Mouse (Mus musculus): Measurements from ENCODE around the gene Qrsl1. TPM values are rescaled to one million over a fixed set of nuclear protein-coding genes. Genes with fewer than 3 reads are reported as not detected.

Gene Qrsl1
- polyA plus RNA-seq, 1 experiment: 11.6 TPM

DNA sequence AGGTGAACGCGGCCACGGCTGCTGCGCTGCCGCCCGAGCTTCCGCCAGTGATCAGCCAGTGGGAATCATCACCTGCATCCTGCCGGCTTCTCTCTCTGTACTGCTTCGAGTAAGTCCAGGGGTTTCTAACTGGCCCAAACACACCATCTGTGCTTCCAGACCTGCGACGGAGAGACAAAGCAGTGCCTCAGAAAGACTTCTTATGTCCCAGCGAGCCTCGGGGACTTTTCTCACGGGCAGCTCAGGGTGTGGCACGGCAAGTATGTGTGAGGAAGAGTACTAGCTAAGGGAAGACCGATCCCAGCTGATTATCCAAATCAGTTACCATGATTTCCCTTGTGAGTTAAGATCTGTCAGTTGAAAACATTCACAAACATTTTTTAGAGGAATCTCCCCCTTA lies 12.6 kb downstream of the Qrsl1 start:
- Histone ChIP-seq H3K4me3 (ENCODE audit: insufficient read depth, low read length) (no peak overlapping the region), H3K27ac (ENCODE audit: insufficient read depth, low read length) (no peak overlapping the region), H3K4me1 (ENCODE audit: control insufficient read depth, insufficient read depth, low read length) (no peaks in the 10 kb centered on the region)
- TF ChIP-seq POLR2A (IDR thresholded peaks at IDR 0.05; ENCODE audit: low read depth, low read length) (no peak), CTCF (IDR thresholded peaks at IDR 0.05; ENCODE audit: borderline replicate concordance, insufficient read depth, low read length) (no peak)

DNA sequence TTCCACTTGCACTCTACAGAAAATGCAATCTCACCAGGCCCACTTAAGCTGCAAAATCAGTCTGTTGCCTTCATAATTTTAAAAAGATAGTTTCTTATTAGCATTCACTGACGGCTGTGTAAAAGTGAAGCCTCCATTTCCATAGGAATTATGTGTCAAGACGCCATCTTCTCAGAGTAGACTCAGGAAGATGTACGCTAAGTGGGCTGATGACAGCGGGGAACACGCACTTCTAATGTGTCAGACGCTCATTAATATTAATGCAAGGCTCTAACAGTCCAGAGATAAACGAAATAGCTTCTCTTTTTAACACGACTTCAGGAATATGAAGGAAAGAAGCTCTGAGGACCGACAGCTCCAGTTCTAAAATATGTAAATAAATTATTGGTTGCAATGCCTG lies 13.9 kb downstream of the Qrsl1 start:
- TF ChIP-seq POLR2A (IDR thresholded peaks at IDR 0.05; ENCODE audit: low read depth, low read length): no peak
- TF ChIP-seq CTCF (IDR thresholded peaks at IDR 0.05; ENCODE audit: borderline replicate concordance, insufficient read depth, low read length): no peak
- Histone ChIP-seq H3K4me1 (ENCODE audit: control insufficient read depth, insufficient read depth, low read length) (no peaks in the 10 kb centered on the region), H3K4me3 (ENCODE audit: insufficient read depth, low read length) (no peak overlapping the region), H3K27ac (ENCODE audit: insufficient read depth, low read length) (no peak overlapping the region)

DNA sequence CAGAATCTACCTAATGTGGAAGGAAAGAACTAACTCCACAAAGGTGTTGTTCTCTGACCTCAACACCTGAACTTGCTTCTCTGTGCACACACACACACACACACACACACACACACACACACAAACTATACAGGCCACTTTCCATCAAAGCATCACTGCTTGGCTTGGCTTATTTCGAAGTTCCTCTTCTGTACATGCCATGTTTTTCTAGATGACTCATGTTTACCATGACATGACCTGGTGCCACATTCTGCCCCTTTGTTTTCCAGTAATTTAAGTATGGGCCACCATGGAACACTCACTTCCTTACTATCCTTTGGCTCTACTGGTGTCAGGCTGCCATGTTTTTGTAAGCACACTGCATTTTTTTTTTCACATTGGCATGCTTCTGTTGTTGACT lies 30.1 kb downstream of the Qrsl1 start:
- TF ChIP-seq POLR2A (IDR thresholded peaks at IDR 0.05; ENCODE audit: low read depth, low read length): no peak

DNA sequence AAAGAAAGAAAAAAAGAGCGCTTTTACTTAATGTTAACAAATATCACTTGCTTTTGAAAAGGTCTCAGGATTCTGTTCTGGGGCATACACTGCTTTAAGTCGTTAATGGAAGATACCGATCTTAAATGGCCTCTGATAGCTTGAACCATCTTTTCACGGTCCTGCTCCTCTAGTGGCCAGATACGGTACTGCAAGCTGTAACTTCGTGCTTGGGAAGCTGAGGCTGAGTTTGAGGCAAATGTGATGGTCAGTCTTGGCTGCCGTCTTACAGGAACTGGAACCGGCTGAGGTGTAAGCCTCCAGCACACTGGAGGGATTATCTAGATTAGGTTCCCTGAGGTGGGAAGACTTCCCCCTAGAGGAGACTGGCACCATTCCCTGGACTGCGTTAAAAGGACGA lies 30.8 kb downstream of the Qrsl1 start:
- no peak overlapping the region for H3K4me3 ChIP-seq (ENCODE audit: insufficient read depth, low read length)
- no peaks in the 10 kb centered on the region for H3K4me1 ChIP-seq (ENCODE audit: control insufficient read depth, insufficient read depth, low read length)
- no peak overlapping the region for H3K27ac ChIP-seq (ENCODE audit: insufficient read depth, low read length)
- TF ChIP-seq POLR2A (IDR thresholded peaks at IDR 0.05; ENCODE audit: low read depth, low read length): no peak
- TF ChIP-seq CTCF (IDR thresholded peaks at IDR 0.05; ENCODE audit: borderline replicate concordance, insufficient read depth, low read length): peak; percentile 62; the same call in 1 of the 2 replicates

More for the DNA sequence above, 30.1 kb downstream of the Qrsl1 start:
- Histone ChIP-seq H3K4me3 (ENCODE audit: insufficient read depth, low read length) (no peak overlapping the region), H3K27ac (ENCODE audit: insufficient read depth, low read length) (no peak overlapping the region), H3K4me1 (ENCODE audit: control insufficient read depth, insufficient read depth, low read length) (no peaks in the 10 kb centered on the region)

DNA sequence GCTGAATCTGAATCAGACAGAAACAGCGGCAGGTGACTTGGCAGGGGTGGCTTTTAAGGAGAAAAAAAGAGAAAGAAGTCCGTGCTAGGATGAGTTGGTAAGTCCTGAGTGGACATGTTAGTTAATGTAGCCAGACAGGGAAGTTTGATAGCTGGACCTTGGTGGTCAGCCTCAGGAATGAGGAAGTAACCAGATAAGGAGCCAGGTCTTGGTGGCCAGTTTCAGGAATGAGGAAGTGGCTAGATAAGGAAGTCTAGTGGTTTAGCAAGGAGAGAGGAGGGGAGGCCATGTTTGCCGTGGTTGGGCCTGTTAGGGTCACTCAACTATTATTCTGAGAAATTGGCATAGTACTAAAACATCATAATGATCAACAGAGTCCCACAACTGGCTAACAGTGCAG lies 45.2 kb downstream of the Qrsl1 start:
- no peak overlapping the region for H3K4me3 ChIP-seq (ENCODE audit: insufficient read depth, low read length)
- H3K4me1 ChIP-seq (ENCODE audit: control insufficient read depth, insufficient read depth, low read length): no peaks in the 10 kb centered on the region
- no peak overlapping the region for H3K27ac ChIP-seq (ENCODE audit: insufficient read depth, low read length)
- TF ChIP-seq POLR2A (IDR thresholded peaks at IDR 0.05; ENCODE audit: low read depth, low read length): no peak
- TF ChIP-seq CTCF (IDR thresholded peaks at IDR 0.05; ENCODE audit: borderline replicate concordance, insufficient read depth, low read length): no peak

DNA sequence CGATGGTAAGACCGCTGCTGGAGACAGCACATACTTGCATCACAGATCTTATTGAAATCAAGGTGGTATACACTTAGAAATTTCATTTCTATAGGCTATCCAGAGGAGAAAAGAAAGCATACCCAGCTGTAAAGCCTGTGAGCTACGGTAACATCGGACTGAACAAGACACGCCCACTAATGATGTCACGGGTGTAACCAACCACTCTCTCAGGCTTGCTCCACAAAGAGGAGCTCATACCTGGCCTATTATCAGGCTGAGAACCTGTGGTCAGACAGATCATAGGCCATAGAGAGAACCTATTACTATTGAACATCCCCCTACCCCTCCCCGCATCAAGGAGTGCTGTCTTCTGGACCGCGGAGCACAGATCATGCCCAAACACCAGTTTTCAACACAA lies 45.6 kb downstream of the Qrsl1 start:
- H3K4me1 ChIP-seq (ENCODE audit: control insufficient read depth, insufficient read depth, low read length): no peaks in the 10 kb centered on the region
- no peak overlapping the region for H3K27ac ChIP-seq (ENCODE audit: insufficient read depth, low read length)
- no peak overlapping the region for H3K4me3 ChIP-seq (ENCODE audit: insufficient read depth, low read length)
- TF ChIP-seq CTCF (IDR thresholded peaks at IDR 0.05; ENCODE audit: borderline replicate concordance, insufficient read depth, low read length): no peak
- TF ChIP-seq POLR2A (IDR thresholded peaks at IDR 0.05; ENCODE audit: low read depth, low read length): no peak

DNA sequence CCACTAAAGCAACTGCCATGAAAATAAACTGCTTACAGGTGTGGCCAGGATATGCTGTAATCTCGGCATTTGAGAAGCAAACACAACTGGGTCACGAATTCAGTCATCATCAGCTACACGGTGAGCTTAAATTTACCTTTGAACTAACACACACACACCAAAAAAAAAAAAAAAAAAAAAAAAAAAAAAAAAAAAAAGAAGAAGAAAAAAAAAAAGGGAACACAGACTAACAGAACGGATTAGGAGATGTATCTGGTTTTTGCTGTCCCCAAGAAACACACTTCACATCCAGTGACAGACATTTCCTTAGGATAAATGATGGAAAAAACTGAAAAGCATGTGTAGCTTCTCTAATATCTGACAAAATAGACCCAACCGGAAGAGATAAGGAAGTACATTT lies 49.6 kb downstream of the Qrsl1 start:
- TF ChIP-seq POLR2A (IDR thresholded peaks at IDR 0.05; ENCODE audit: low read depth, low read length) (no peak), CTCF (IDR thresholded peaks at IDR 0.05; ENCODE audit: borderline replicate concordance, insufficient read depth, low read length) (no peak)
- no peak overlapping the region for H3K4me3 ChIP-seq (ENCODE audit: insufficient read depth, low read length)
- H3K4me1 ChIP-seq (ENCODE audit: control insufficient read depth, insufficient read depth, low read length): no peaks in the 10 kb centered on the region
- H3K27ac ChIP-seq (ENCODE audit: insufficient read depth, low read length): no peak overlapping the region

DNA sequence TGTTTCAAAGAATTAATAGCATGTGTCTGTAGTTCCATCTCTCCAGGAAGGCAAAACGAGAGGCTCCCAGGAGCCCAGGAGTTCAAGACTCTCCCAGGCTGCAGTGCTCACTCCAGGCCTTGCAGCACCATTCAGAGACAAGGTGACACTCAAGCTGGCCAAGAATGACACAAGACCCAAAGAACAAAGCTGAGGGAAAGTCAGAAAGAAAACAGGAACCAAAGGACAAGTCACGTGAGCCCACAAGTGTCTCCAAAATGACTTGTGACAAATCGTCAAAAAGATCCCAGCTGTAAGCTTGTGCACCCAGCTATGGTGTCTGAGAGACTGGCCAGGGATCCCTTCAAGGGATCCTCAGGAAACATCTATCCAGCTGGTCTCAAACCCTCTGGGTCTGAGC lies 52.1 kb downstream of the Qrsl1 start:
- TF ChIP-seq POLR2A (IDR thresholded peaks at IDR 0.05; ENCODE audit: low read depth, low read length): no peak
- no peak for TF ChIP-seq CTCF (IDR thresholded peaks at IDR 0.05; ENCODE audit: borderline replicate concordance, insufficient read depth, low read length)
- no peaks in the 10 kb centered on the region for H3K4me1 ChIP-seq (ENCODE audit: control insufficient read depth, insufficient read depth, low read length)
- no peak overlapping the region for H3K4me3 ChIP-seq (ENCODE audit: insufficient read depth, low read length)
- H3K27ac ChIP-seq (ENCODE audit: insufficient read depth, low read length): no peak overlapping the region

DNA sequence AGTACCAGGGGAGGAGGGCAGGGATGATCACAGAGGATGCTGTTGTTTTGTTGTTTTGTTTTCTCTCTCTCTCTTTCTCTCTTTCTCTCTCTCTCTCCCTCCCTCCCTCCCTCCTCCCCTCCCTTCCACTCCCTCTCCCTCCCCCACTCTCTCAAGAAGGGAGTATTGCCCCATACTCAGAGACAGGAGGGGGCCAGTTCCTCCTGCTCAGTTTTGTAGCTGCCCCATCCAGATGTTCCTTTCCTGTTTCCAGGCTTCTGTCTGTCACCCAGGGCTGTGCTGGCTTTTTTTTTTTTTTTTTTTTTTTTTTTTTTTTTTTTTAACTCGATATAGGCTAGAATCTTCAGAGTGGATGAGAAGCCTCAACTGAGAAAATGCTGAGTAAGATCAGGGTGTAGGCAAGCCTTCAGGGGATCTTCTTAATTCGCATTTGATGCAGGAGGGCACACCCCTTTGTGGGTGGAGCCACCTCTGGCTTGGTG lies 55.4 kb downstream of the Qrsl1 start:
- Histone ChIP-seq H3K4me1 (ENCODE audit: control insufficient read depth, insufficient read depth, low read length) (no peaks in the 10 kb centered on the region), H3K4me3 (ENCODE audit: insufficient read depth, low read length) (no peak overlapping the region), H3K27ac (ENCODE audit: insufficient read depth, low read length) (no peak overlapping the region)
- TF ChIP-seq POLR2A (IDR thresholded peaks at IDR 0.05; ENCODE audit: low read depth, low read length) (no peak), CTCF (IDR thresholded peaks at IDR 0.05; ENCODE audit: borderline replicate concordance, insufficient read depth, low read length) (no peak)

DNA sequence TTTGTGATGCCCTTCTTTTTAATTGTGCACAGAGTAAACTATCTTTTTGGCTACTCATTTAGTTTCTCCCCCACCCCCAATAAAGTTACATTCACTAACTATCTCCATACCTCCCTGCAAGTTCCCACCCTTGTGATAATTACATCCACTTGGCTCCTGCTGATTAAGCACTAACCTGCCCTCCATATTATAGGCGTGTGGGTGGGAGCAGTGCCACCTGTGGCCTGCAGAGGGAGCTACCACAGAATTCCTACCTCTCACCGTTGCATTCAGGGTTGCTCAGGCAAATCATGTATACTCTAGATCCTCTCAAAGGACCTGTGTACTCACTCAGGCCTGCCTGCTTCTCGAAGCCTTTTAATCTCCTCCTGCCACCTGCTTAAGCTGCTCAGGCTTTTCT lies 56.1 kb downstream of the Qrsl1 start:
- H3K4me1 ChIP-seq (ENCODE audit: control insufficient read depth, insufficient read depth, low read length): no peaks in the 10 kb centered on the region
- TF ChIP-seq POLR2A (IDR thresholded peaks at IDR 0.05; ENCODE audit: low read depth, low read length) (no peak), CTCF (IDR thresholded peaks at IDR 0.05; ENCODE audit: borderline replicate concordance, insufficient read depth, low read length) (no peak)
- H3K4me3 ChIP-seq (ENCODE audit: insufficient read depth, low read length): no peak overlapping the region
- H3K27ac ChIP-seq (ENCODE audit: insufficient read depth, low read length): no peak overlapping the region

DNA sequence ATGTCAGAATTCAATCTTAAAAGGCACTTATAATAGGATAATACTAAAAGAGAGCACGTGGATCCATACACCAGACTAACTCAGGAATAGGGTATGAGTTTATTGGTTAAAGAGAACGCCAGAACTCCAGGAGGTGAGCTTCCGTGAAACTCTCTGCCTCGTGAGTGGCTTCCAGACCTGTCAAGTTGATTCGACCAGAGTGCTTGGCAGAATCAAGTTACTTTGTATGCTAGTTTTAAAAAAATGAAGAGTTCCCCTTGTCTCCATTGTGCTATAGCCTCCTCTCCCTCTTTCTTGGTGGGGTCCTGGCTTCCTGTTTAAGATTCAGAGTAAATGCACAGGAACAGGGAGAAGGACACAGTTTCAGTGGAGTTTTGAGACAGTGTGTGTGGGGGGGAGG lies 60.1 kb downstream of the Qrsl1 start:
- TF ChIP-seq POLR2A (IDR thresholded peaks at IDR 0.05; ENCODE audit: low read depth, low read length) (no peak), CTCF (IDR thresholded peaks at IDR 0.05; ENCODE audit: borderline replicate concordance, insufficient read depth, low read length) (no peak)
- H3K4me3 ChIP-seq (ENCODE audit: insufficient read depth, low read length): no peak overlapping the region

More for the DNA sequence above, 60.1 kb downstream of the Qrsl1 start:
- no peaks in the 10 kb centered on the region for H3K4me1 ChIP-seq (ENCODE audit: control insufficient read depth, insufficient read depth, low read length)
- no peak overlapping the region for H3K27ac ChIP-seq (ENCODE audit: insufficient read depth, low read length)
